Mouse (Mus musculus) olfactory bulb, adult 2 months (tissue): ENCODE measurements around the gene Ptprg. TPM values are rescaled to one million over a fixed set of nuclear protein-coding genes. Genes with fewer than 3 reads are reported as not detected.
"Not testable (repeated sequence)": the region's sequence is repeated elsewhere in the genome, so short reads cannot be mapped to it uniquely, and the experiment has no call there.

Experiments
- H3K27ac ChIP-seq: fragments of 200-500 bp; 2 replicates; pipeline ENCODE4 v1.5.1; 2012; ENCODE audit warnings: low read depth, low read length; ENCODE audit not compliant: insufficient read depth
- H3K4me1 ChIP-seq: fragments of 200-500 bp; 2 replicates; pipeline ENCODE4 v1.6.1; 2012; ENCODE audit warnings: low read length; ENCODE audit not compliant: control insufficient read depth, insufficient read depth
- H3K4me3 ChIP-seq: fragments of 200-500 bp; 2 replicates; pipeline ENCODE4 v1.5.1; 2012; ENCODE audit warnings: mild to moderate bottlenecking, low read depth, low read length, moderate library complexity; ENCODE audit not compliant: insufficient read depth
- CTCF ChIP-seq: fragments of 200-500 bp; IDR thresholded peaks from 2 replicates; pipeline ENCODE4 v1.5.1; 2012; ENCODE audit warnings: low read depth, mild to moderate bottlenecking, low read length, moderate library complexity; ENCODE audit not compliant: insufficient read depth
- POLR2A ChIP-seq: fragments of 200-500 bp; IDR thresholded peaks from 2 replicates; pipeline ENCODE4 v1.6.1; 2012; ENCODE audit warnings: mild to moderate bottlenecking, low read depth, low read length, moderate library complexity; ENCODE audit not compliant: insufficient read depth
- WGBS: fragments of 180-500 bp; shearing (Covaris S2); methylation state at CpG from one replicate; pipeline ENCODE4 v1.1.7; 2018; 5-methylcytosine and 5-hydroxymethylcytosine counted together
- polyA plus RNA-seq: library from polyadenylated mRNA; stranded (reverse); fragments of >200 nt; gene quantifications from 2 replicates; pipeline ENCODE4 v1.2.4, GENCODE M21; 2012; ENCODE audit warnings: low replicate concordance; ENCODE audit not compliant: missing spikeins, insufficient read depth, insufficient read length

Ptprg gene
- polyA plus RNA-seq, 1 experiment = not detected

DNA sequence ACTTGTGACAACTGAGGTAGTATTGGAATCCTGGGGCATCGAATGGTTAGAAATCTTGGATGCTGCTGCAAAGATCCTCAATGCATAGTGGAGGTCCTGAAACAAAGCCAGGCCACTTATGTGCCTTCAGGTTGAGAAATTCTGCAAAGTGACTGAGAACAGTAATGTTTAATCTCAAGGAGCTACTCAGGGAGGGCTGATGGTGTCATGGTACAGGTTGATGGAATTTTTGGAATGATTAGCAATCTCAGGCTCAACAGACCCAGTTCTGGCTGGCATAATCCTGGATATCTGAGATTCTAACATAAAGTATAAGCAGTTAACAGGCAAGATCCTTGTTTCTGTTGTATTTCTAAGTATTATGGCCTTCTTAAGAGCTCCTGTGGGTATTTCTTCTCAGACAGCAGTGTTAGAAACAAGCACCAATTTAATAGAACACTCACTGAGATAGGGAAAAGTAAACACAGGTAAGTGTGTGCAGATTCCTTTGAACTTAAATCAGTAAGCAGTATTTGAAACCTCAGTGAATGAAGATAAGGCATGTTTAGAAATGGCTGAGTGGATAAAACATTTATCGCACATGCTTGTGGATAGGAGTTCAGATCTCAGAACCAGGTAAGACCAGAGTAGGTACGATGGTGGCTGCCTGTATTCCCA, 493.0 kb downstream of the Ptprg start:
- H3K4me1 ChIP-seq = no peaks in the 10 kb centered on the region
- TF ChIP-seq CTCF = no peak
- no peak for TF ChIP-seq POLR2A
- WGBS = over 99% methylated on average over 3 of the region's 3 CpGs
- no peak overlapping the region for H3K27ac ChIP-seq
- no peak overlapping the region for H3K4me3 ChIP-seq

DNA sequence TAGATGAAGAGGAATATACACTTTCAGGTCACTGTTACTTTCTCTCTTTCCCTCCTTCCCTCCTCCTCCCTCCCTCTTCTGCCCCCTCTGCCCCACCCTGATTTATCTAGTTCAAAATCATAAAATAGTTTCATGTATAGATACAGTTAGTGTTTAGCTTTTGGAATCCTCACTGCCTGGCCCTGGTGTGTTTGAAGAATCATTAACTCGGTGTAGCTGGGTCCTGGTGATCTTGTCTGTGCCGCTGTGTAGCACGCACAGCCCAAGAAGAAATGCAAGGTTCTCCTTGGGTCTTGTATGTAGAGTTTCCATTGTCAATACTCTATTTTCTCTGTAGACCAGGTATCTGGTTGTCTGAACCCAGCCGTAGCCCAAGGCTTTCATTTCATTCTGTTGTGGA, 494.3 kb downstream of the Ptprg start:
- Histone ChIP-seq H3K4me1 (no peaks in the 10 kb centered on the region), H3K4me3 (no peak overlapping the region), H3K27ac (no peak overlapping the region)
- no peak for TF ChIP-seq POLR2A
- TF ChIP-seq CTCF = no peak
- 95% methylated on average over 4 of the region's 4 CpGs for WGBS

DNA sequence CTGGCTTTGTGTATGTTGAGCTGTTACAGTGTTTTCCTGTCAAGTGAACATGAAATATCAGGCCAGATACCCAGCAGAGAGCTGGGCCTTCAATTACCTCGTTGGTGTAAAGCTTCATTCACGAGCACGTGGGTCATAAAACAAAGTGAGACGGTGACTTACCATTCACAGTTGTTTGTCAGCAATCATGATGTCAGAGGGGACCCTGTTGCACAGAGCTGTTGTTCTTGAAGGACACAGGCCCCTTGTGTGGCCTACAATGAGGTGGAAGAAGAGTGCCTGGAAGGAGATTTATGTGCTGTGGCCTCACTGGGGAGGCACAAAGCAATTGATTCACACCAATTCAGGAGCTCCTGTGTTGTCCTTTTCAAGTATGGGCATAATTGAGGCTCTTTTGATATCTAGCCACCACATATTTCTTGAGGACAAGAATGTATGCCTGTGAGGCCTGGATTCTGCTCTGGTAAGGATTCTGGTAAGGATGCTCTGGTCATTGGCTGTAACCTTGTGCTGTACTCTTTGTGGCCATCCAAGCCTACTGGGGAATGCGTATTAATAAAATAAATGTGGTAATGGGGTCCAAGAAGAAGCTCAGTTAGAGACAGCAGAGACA, 503.7 kb downstream of the Ptprg start:
- Histone ChIP-seq H3K27ac (no peak overlapping the region), H3K4me3 (no peak overlapping the region), H3K4me1 (0 out of 2 replicates have a peak, but pooled peaks cover 2% of the 10 kb centered on the region)
- TF ChIP-seq POLR2A (no peak), CTCF (no peak)
- WGBS = 67% methylated on average over 5 of the region's 5 CpGs

DNA sequence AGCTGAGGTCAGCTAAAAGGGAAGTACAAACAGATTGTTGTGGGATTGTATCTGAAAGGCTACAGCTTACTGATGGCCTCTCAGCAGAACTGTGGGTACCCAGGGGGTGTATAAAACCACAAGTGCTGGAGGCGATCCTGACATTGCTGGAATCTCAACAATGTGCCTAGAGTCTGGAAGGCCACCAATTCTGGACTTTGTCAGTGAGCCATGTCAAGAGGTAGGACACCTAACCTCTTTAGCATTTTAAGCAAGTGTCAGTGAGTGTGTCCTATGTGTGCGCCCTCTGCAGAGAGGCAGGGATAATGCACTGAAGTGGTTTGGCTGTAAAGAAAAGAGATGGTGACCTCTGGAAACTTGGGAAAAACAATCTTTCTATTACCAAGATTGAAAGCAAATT, 504.5 kb downstream of the Ptprg start:
- Histone ChIP-seq H3K27ac (no peak overlapping the region), H3K4me1 (0 out of 2 replicates have a peak, but pooled peaks cover 2% of the 10 kb centered on the region), H3K4me3 (no peak overlapping the region)
- no peak for TF ChIP-seq POLR2A
- no peak for TF ChIP-seq CTCF
- 90% methylated on average over 2 of the region's 2 CpGs for WGBS

DNA sequence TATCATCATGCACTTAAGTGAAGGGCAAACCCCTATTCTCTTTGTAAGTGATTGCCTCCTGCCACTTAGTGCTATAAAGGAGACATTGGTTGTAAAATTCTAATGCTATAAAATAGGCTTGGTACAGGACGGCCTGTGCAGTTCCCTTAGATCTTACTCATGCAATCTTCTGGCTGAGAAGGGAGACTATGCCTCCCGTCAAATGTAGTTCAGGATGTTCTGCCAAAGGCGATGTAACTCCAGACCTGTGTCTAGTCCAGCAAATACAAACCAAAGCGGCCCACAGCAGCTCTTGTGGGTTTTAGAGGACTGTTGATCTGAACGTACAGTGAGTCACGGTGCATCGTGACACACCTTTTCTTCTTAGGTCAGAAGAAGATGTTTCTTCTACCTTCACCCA, 505.8 kb downstream of the Ptprg start:
- Histone ChIP-seq H3K4me1 (0 out of 2 replicates have a peak, but pooled peaks cover 2% of the 10 kb centered on the region), H3K27ac (no peak overlapping the region), H3K4me3 (no peak overlapping the region)
- TF ChIP-seq CTCF (no peak), POLR2A (no peak)
- WGBS = 91% methylated on average over 7 of the region's 7 CpGs

DNA sequence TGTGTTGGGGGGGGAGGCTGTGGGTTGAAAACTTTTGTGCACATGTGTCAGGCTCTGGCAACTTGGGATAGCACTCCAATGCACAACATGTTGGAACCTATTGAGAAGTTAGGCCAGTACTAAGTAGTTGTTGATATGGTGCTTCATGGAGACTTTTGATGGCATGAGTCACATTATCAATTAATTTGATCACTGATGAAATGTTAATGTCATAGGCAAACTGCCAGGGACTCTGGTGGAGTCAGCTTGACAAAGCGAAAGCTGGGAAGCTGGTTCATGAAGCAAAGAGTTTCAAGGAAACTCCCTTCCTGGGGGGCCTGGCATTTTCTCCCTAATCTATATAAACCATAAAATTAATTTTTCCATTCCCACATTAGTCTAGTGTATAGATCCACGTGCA, 508.0 kb downstream of the Ptprg start:
- not testable (repeated sequence) for H3K4me1 ChIP-seq, H3K27ac ChIP-seq, H3K4me3 ChIP-seq
- 96% methylated on average over 2 of the region's 2 CpGs for WGBS

DNA sequence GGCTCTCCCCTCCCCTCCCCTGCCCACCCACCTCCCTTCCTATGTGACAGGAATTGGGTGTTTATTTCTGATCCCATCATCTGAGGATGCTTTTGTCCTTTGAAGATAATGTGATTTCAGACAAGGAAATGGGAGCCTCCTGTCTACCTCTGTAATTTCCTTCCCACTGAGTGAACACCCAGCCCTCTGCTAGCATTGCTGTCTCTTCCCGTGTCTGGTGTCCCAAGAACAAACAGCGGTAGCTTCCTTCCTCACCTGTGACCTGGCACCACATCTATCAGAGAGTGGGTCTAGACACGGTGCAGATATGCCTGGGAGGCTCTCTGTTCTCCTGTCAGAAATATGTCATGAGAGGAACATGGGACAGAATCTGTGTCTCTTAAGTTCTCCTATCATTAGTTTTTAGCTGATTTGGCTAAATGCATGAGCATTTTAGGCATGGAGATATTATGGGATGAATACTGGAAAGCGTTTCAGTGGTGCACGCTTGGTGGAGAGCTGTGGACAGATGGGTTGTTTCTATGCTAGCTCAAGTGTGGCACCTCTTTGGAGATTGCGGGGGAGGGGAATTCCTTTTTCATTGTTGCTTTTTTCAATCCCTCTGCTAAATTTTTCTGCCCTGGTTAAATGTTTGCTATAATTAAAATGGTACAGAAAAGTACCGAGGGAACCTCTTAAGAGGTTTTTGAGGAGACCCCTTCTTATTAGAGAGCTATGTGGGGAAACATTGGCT, 509.5 kb downstream of the Ptprg start:
- no peak overlapping the region for H3K27ac ChIP-seq
- TF ChIP-seq POLR2A = no peak
- 0 out of 2 replicates have a peak, but pooled peaks cover 2% of the 10 kb centered on the region for H3K4me1 ChIP-seq
- WGBS = 83% methylated on average over 7 of the region's 7 CpGs
- no peak overlapping the region for H3K4me3 ChIP-seq

DNA sequence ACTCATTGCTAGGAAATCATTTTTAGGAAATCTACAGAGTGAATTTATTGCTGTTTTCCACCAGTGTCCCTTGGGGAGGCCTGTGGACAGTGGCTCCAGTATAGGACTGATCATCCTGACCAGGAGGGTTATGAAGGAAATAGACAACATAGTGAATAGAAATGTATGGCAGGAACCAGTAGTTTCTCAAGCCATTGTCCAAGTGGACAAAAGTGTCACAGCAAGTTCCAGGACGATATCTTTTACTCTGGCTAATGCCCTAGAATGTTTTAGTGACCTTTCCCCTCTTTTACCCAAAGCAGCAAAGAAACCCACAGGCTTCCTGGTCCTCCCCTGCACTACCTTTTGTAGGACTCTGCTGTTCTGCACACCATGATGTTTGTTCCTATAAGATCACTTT, 511.7 kb downstream of the Ptprg start:
- TF ChIP-seq CTCF (no peak), POLR2A (no peak)
- 0 out of 2 replicates have a peak, but pooled peaks cover 2% of the 10 kb centered on the region for H3K4me1 ChIP-seq
- H3K4me3 ChIP-seq = no peak overlapping the region
- H3K27ac ChIP-seq = no peak overlapping the region
- 84% methylated on average over 1 of the region's 1 CpGs for WGBS

DNA sequence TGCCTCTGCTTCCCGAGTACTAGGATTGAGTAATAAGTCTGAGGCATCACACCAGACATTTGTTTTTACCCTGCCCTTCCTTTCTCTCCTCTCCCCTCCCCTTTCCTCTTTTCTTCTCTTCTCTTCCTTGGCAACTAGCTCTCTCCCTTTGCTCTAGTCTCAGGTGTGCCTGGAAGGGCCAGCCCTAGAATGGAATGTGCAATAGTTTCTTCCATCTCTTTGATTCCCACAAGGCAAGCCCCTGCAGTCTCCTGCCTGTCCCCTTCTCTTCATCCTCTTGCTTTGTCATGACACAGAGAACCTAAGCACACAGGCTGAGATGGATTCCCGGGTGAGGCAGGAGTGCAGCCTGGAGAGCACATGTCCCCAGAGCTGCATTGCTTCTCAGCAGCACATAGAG, 512.4 kb downstream of the Ptprg start:
- TF ChIP-seq CTCF (no peak), POLR2A (no peak)
- H3K27ac ChIP-seq = no peak overlapping the region
- no peak overlapping the region for H3K4me3 ChIP-seq
- WGBS = 86% methylated on average over 2 of the region's 2 CpGs
- no peaks in the 10 kb centered on the region for H3K4me1 ChIP-seq
